In genomic region chr2:168115826-168116225, GRCm38 (mm10) we compare ENCODE assay signal across 18 mouse cellular contexts. TPM values are rescaled to one million over a fixed set of nuclear protein-coding genes. Genes with fewer than 3 reads are reported as not detected.
DNase-seq lines count a peak whose midpoint lies in the region; ATAC-seq and TF ChIP-seq lines count a peak whose summit lies in the region.
"Had no signal": no experiment of that assay in that cellular context is flagged by ENCODE, and none has a peak within 500 bp of the region (broad histone marks: within the 10 kb centered on the region; RNA-seq: fewer than 3 reads in every experiment).

No protein-coding gene starts in this region.

- no peak overlapping the region for H3K27ac ChIP-seq in hindbrain, embryonic 12.5 days
- H3K27ac ChIP-seq in hindbrain, embryonic 14.5 days, result no peak overlapping the region
- peak overlapping the region; percentile 86 for H3K27ac ChIP-seq in midbrain, embryonic 10.5 days (replicated peaks)
- H3K27ac ChIP-seq in midbrain, postnatal 0 days (ENCODE audit: low read depth, low read length), result no peak overlapping the region
- peak overlapping the region; percentile 63; the same call in 1 of the 2 replicates for H3K27ac ChIP-seq in embryonic facial prominence, embryonic 15.5 days (replicated peaks)
- H3K27ac ChIP-seq: left cerebral cortex, adult 2 months; neural tube, embryonic 12.5 days had no signal

- H3K9me3 ChIP-seq in hindbrain, embryonic 12.5 days (replicated peaks), result no peaks in the 10 kb centered on the region
- no peaks in the 10 kb centered on the region for H3K9me3 ChIP-seq in hindbrain, embryonic 14.5 days (ENCODE audit: control insufficient read depth, low read length)
- H3K9me3 ChIP-seq in midbrain, embryonic 10.5 days (replicated peaks), result no peaks in the 10 kb centered on the region
- H3K9me3 ChIP-seq in midbrain, postnatal 0 days (ENCODE audit: low read length), result no peaks in the 10 kb centered on the region
- H3K9me3 ChIP-seq in embryonic facial prominence, embryonic 15.5 days (replicated peaks), result no peaks in the 10 kb centered on the region
- H3K9me3 ChIP-seq: heart, embryonic 15.5 days; midbrain, embryonic 12.5 days; neural tube, embryonic 12.5 days had no signal

- no peaks in the 10 kb centered on the region for H3K36me3 ChIP-seq in hindbrain, embryonic 12.5 days
- no peaks in the 10 kb centered on the region for H3K36me3 ChIP-seq in hindbrain, embryonic 14.5 days (replicated peaks; ENCODE audit: control insufficient read depth, insufficient read depth)
- H3K36me3 ChIP-seq in midbrain, embryonic 10.5 days, result no peaks in the 10 kb centered on the region
- no peaks in the 10 kb centered on the region for H3K36me3 ChIP-seq in midbrain, postnatal 0 days (ENCODE audit: insufficient read depth, low read length)
- H3K36me3 ChIP-seq in embryonic facial prominence, embryonic 15.5 days, result no peaks in the 10 kb centered on the region
- H3K36me3 ChIP-seq: heart, embryonic 15.5 days; midbrain, embryonic 12.5 days; neural tube, embryonic 12.5 days had no signal

- no peak for TF ChIP-seq CTCF in midbrain, postnatal 0 days (IDR thresholded peaks at IDR 0.05)

- no peak for DNase-seq in hindbrain, embryonic 14.5 days (ENCODE audit: low spot score)
- no peak for DNase-seq in midbrain, embryonic 10.5 days (ENCODE audit: low spot score)
- no peak for DNase-seq in midbrain, postnatal 0 days (ENCODE audit: low spot score)
- peak; percentile 59 for DNase-seq in adipocyte (ENCODE audit: low spot score)
- no peak for DNase-seq in layer of hippocampus, postnatal 36 days
- DNase-seq: adrenal gland, adult 8-10 months; cerebellum, adult 9-11 months; forebrain, postnatal 0 days; lung, adult 2 months; thymus, postnatal 14 days had no signal

- 79% methylated on average over 3 of the region's 3 CpGs for WGBS in hindbrain, embryonic 12.5 days
- WGBS in hindbrain, embryonic 14.5 days, result 81% methylated on average over 3 of the region's 3 CpGs
- 87% methylated on average over 3 of the region's 3 CpGs for whole genome bisulfite sequencing in midbrain, embryonic 10.5 days
- WGBS in midbrain, postnatal 0 days, result 93% methylated on average over 3 of the region's 3 CpGs
- 77% methylated on average over 3 of the region's 3 CpGs for WGBS in embryonic facial prominence, embryonic 15.5 days

- H3K4me3 ChIP-seq in hindbrain, embryonic 12.5 days, result no peak overlapping the region
- H3K4me3 ChIP-seq in hindbrain, embryonic 14.5 days (replicated peaks; ENCODE audit: low read length), result no peak overlapping the region
- no peak overlapping the region for H3K4me3 ChIP-seq in midbrain, embryonic 10.5 days
- no peak overlapping the region for H3K4me3 ChIP-seq in midbrain, postnatal 0 days (ENCODE audit: low read depth, low read length)
- no peak overlapping the region for H3K4me3 ChIP-seq in embryonic facial prominence, embryonic 15.5 days (replicated peaks)
- H3K4me3 ChIP-seq: heart, embryonic 15.5 days; left cerebral cortex, adult 2 months; midbrain, embryonic 12.5 days; neural tube, embryonic 12.5 days had no signal

- H3K27me3 ChIP-seq in hindbrain, embryonic 12.5 days, result peaks cover 10% of the 10 kb centered on the region; the same call in 1 of the 2 replicates
- H3K27me3 ChIP-seq in hindbrain, embryonic 14.5 days (ENCODE audit: control insufficient read depth, insufficient read depth, low read length), result no peaks in the 10 kb centered on the region
- H3K27me3 ChIP-seq in midbrain, embryonic 10.5 days (ENCODE audit: low read depth, poor library complexity, severe bottlenecking), result peaks cover 34% of the 10 kb centered on the region
- peaks cover 5% of the 10 kb centered on the region; the same call in 1 of the 2 replicates for H3K27me3 ChIP-seq in midbrain, postnatal 0 days (ENCODE audit: insufficient read depth, low read length)
- H3K27me3 ChIP-seq in embryonic facial prominence, embryonic 15.5 days, result no peaks in the 10 kb centered on the region
- H3K27me3 ChIP-seq: CH12.LX had no signal

- H3K4me2 ChIP-seq in hindbrain, embryonic 12.5 days (replicated peaks), result no peak overlapping the region
- no peak overlapping the region for H3K4me2 ChIP-seq in hindbrain, embryonic 14.5 days (replicated peaks)
- H3K4me2 ChIP-seq in midbrain, postnatal 0 days (ENCODE audit: low read depth, low read length, poor library complexity, severe bottlenecking), result no peak overlapping the region
- H3K4me2 ChIP-seq in embryonic facial prominence, embryonic 15.5 days (replicated peaks), result no peak overlapping the region
- H3K4me2 ChIP-seq: midbrain, embryonic 12.5 days; neural tube, embryonic 12.5 days had no signal

- peaks cover 29% of the 10 kb centered on the region for H3K4me1 ChIP-seq in hindbrain, embryonic 12.5 days
- H3K4me1 ChIP-seq in hindbrain, embryonic 14.5 days (replicated peaks; ENCODE audit: control insufficient read depth, insufficient read depth, low read length), result 0 out of 2 replicates have a peak, but pooled peaks cover 15% of the 10 kb centered on the region
- peaks cover 37% of the 10 kb centered on the region for H3K4me1 ChIP-seq in midbrain, embryonic 10.5 days
- H3K4me1 ChIP-seq in midbrain, postnatal 0 days (ENCODE audit: insufficient read depth, low read length), result no peaks in the 10 kb centered on the region
- peaks cover 34% of the 10 kb centered on the region for H3K4me1 ChIP-seq in embryonic facial prominence, embryonic 15.5 days

- H3K9ac ChIP-seq in hindbrain, embryonic 12.5 days, result peak overlapping the region; percentile 13; the same call in 1 of the 2 replicates
- no peak overlapping the region for H3K9ac ChIP-seq in hindbrain, embryonic 14.5 days
- H3K9ac ChIP-seq in midbrain, postnatal 0 days (replicated peaks; ENCODE audit: low read length, poor library complexity, severe bottlenecking), result no peak overlapping the region
- no peak overlapping the region for H3K9ac ChIP-seq in embryonic facial prominence, embryonic 15.5 days
- H3K9ac ChIP-seq: neural tube, embryonic 12.5 days had no signal

- ATAC-seq in hindbrain, embryonic 12.5 days (ENCODE audit: low FRiP score), result no peak
- no peak for ATAC-seq in hindbrain, embryonic 14.5 days (ENCODE audit: low FRiP score)
- no peak for ATAC-seq in midbrain, postnatal 0 days (ENCODE audit: low FRiP score)
- ATAC-seq in embryonic facial prominence, embryonic 15.5 days (ENCODE audit: insufficient number of reproducible peaks, low FRiP score, low TSS enrichment, low read depth), result no peak
- ATAC-seq: forebrain, postnatal 0 days; inflammation-experienced regulatory T-cells, adult 6 months had no signal

RNA-seq across cellular contexts. Expression of gene Pard6b, which starts 35.0 kb away (rescaled TPM):
- 9.6 and 10.9 TPM in 2 replicates for polyA plus RNA-seq in hindbrain, embryonic 12.5 days (2016; fragmentation: Nextera tagmentation; extraction: Ambion mirVana)
- polyA plus RNA-seq in hindbrain, embryonic 14.5 days (2014; fragmentation: Nextera tagmentation; extraction: Ambion mirVana), result 9.5 and 10.0 TPM in 2 replicates
- 6.9 and 7.5 TPM in 2 replicates for polyA plus RNA-seq in midbrain, embryonic 10.5 days (2016; fragmentation: Nextera tagmentation; extraction: Ambion mirVana)
- 6.6 and 6.8 TPM in 2 replicates for total RNA-seq in midbrain, postnatal 0 days (2014; rRNA removed)
- polyA plus RNA-seq in midbrain, postnatal 0 days (2015; fragmentation: Nextera tagmentation; extraction: Ambion mirVana), result 3.9 and 5.1 TPM in 2 replicates
- 3.6 and 4.1 TPM in 2 replicates for polyA plus RNA-seq in embryonic facial prominence, embryonic 15.5 days (2015; fragmentation: Nextera tagmentation; extraction: Ambion mirVana)
- 1 to 10 TPM; 4.1 to 4.3 TPM for total RNA-seq in layer of hippocampus, postnatal 36 days (2021)

Comparison
In these comparisons a context has a peak if more than half of its experiments do, and no peak if none do; other contexts are left out.
1. H3K27ac ChIP-seq: peak in midbrain, embryonic 10.5 days (single experiment) and embryonic facial prominence, embryonic 15.5 days (single experiment); none in hindbrain, embryonic 12.5 days (single experiment), hindbrain, embryonic 14.5 days (single experiment) and midbrain, postnatal 0 days (single experiment).